ENCODE assay signal across 24 mouse cellular contexts in the genomic region with DNA sequence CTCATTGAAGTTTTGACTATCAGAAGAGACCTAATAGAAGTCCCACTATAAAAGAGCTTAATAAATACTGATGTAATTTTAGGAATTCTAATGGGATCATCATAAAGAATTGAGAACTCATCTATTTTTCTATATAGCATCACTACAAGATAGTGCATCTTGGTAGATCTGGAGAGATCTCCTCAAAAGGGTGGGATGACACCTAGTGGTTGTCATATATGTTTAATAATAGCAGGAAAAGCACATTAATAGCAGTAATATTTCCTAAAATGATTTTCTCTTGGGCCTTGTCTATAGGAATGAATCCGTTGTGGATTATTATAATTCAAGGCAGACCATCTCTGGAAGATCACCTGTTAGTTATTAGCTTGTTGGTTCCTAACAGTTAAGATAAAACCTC. TPM values are rescaled to one million over a fixed set of nuclear protein-coding genes. Genes with fewer than 3 reads are reported as not detected.
"Had no signal": no experiment of that assay in that cellular context is flagged by ENCODE, and none has a peak within 500 bp of the region (broad histone marks: within the 10 kb centered on the region; RNA-seq: fewer than 3 reads in every experiment).

No protein-coding gene starts in this region.

- H3K27me3 ChIP-seq: liver, embryonic 15.5 days; lung, embryonic 15.5 days; megakaryocyte, embryonic 14.5 days; midbrain, embryonic 15.5 days; neural tube, embryonic 12.5 days; stomach, embryonic 15.5 days had no signal

- H3K9ac ChIP-seq: liver, embryonic 15.5 days; liver, postnatal 0 days; lung, embryonic 15.5 days; midbrain, embryonic 15.5 days; neural tube, embryonic 12.5 days; stomach, embryonic 15.5 days had no signal

- H3K4me1 ChIP-seq: liver, embryonic 15.5 days; lung, embryonic 15.5 days; megakaryocyte, embryonic 14.5 days; midbrain, embryonic 15.5 days; neural tube, embryonic 12.5 days; stomach, embryonic 15.5 days had no signal

- H3K9me3 ChIP-seq: liver, embryonic 15.5 days; lung, embryonic 15.5 days; megakaryocyte, embryonic 14.5 days; midbrain, embryonic 15.5 days; neural tube, embryonic 12.5 days; stomach, embryonic 15.5 days had no signal

- ATAC-seq: liver, postnatal 0 days; lung, postnatal 0 days; midbrain, embryonic 15.5 days had no signal

- H3K27ac ChIP-seq: liver, embryonic 15.5 days; lung, embryonic 15.5 days; macrophage; midbrain, embryonic 15.5 days; neural tube, embryonic 12.5 days; stomach, embryonic 15.5 days; stomach, postnatal 0 days had no signal

- H3K4me2 ChIP-seq: liver, embryonic 15.5 days; lung, embryonic 15.5 days; midbrain, embryonic 11.5 days; midbrain, embryonic 15.5 days; neural tube, embryonic 12.5 days; stomach, embryonic 15.5 days had no signal

- H3K4me3 ChIP-seq: liver, embryonic 15.5 days; lung, embryonic 15.5 days; megakaryocyte, embryonic 14.5 days; midbrain, embryonic 15.5 days; neural tube, embryonic 12.5 days; stomach, embryonic 15.5 days had no signal

- H3K36me3 ChIP-seq: liver, embryonic 15.5 days; lung, embryonic 15.5 days; midbrain, embryonic 15.5 days; neural tube, embryonic 12.5 days; stomach, embryonic 15.5 days had no signal

- DNase-seq: liver, postnatal 0 days; lung, adult 2 months; lung, postnatal 14 days; lung, postnatal 36 days; right cerebral cortex, postnatal 14 days; thymus, postnatal 14 days; thymus, postnatal 36 days had no signal

RNA-seq across cellular contexts. Expression of gene Olfr533, which starts 20.0 kb away (rescaled TPM):
- total RNA-seq: megakaryocyte progenitor cell, adult 5-6 weeks; monocyte, adult 5-6 weeks; neutrophil, adult 5-6 weeks had no signal
- polyA plus RNA-seq: liver, embryonic 15.5 days; liver, postnatal 0 days; lung, adult 2 months; lung, embryonic 15.5 days; lung, postnatal 0 days; macrophage; midbrain, embryonic 11.5 days; midbrain, embryonic 15.5 days; neural tube, embryonic 12.5 days; neural tube, embryonic 14.5 days; spleen, adult 2 months; stomach, embryonic 15.5 days; stomach, postnatal 0 days; testis, adult 2 months; thymus, postnatal 0 days had no signal

RNA-seq across cellular contexts. Expression of gene Olfr532, which starts 21.7 kb away (rescaled TPM):
- total RNA-seq: megakaryocyte progenitor cell, adult 5-6 weeks; monocyte, adult 5-6 weeks; neutrophil, adult 5-6 weeks had no signal
- polyA plus RNA-seq: liver, embryonic 15.5 days; liver, postnatal 0 days; lung, adult 2 months; lung, embryonic 15.5 days; lung, postnatal 0 days; macrophage; midbrain, embryonic 11.5 days; midbrain, embryonic 15.5 days; neural tube, embryonic 12.5 days; neural tube, embryonic 14.5 days; spleen, adult 2 months; stomach, embryonic 15.5 days; stomach, postnatal 0 days; testis, adult 2 months; thymus, postnatal 0 days had no signal

RNA-seq across cellular contexts. Expression of gene Olfr531, which starts 40.4 kb away (rescaled TPM):
- total RNA-seq: megakaryocyte progenitor cell, adult 5-6 weeks; monocyte, adult 5-6 weeks; neutrophil, adult 5-6 weeks had no signal
- polyA plus RNA-seq: liver, embryonic 15.5 days; liver, postnatal 0 days; lung, adult 2 months; lung, embryonic 15.5 days; lung, postnatal 0 days; macrophage; midbrain, embryonic 11.5 days; midbrain, embryonic 15.5 days; neural tube, embryonic 12.5 days; neural tube, embryonic 14.5 days; spleen, adult 2 months; stomach, embryonic 15.5 days; stomach, postnatal 0 days; testis, adult 2 months had no signal

RNA-seq across cellular contexts. Expression of gene Olfr535, which starts 40.9 kb away (rescaled TPM):
- total RNA-seq: megakaryocyte progenitor cell, adult 5-6 weeks; monocyte, adult 5-6 weeks; neutrophil, adult 5-6 weeks had no signal
- polyA plus RNA-seq: liver, embryonic 15.5 days; liver, postnatal 0 days; lung, adult 2 months; lung, embryonic 15.5 days; lung, postnatal 0 days; macrophage; midbrain, embryonic 11.5 days; midbrain, embryonic 15.5 days; neural tube, embryonic 12.5 days; neural tube, embryonic 14.5 days; spleen, adult 2 months; stomach, embryonic 15.5 days; stomach, postnatal 0 days; testis, adult 2 months; thymus, postnatal 0 days had no signal
